Mouse (Mus musculus) liver, adult 2 months (tissue): ENCODE measurements around the gene Ccdc57.

Experiments used
- CTCF ChIP-seq: fragments of 200-500 bp; IDR thresholded peaks from 2 replicates; pipeline ENCODE4 v1.5.1; 2011; ENCODE audit warnings: low read depth, low read length, control low read depth
- POLR2A ChIP-seq: fragments of 200-500 bp; IDR thresholded peaks from 2 replicates; pipeline ENCODE4 v1.6.1; 2011; ENCODE audit warnings: low read length, control low read depth; ENCODE audit not compliant: insufficient read depth; ENCODE audit errors: extremely low read depth

DNA sequence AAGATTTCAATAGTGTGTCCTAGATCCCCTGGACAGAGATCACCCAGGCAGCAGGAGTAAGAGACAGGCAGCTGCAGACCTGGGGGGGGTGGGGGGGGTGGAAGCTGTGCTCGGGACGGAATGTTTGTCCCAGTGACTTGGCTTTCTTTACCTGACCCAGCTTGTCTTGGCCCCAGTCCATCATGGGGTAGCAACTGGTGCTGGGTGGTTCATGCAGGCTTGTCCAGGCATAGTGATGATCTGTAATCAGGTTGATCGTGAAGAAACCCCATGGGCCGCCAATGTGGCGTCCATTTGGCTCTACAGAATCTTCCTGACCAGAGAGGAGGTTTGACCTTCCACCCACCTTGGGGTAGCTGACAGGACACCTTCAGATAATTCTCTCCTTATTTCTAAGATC is 13.3 kb upstream of the Ccdc57 start:
- TF ChIP-seq POLR2A (no peak), CTCF (no peak)
